Mouse (Mus musculus) brain, adult 10 weeks (tissue): ENCODE results near the gene Rgs13. TPM values are rescaled to one million over a fixed set of nuclear protein-coding genes. Genes with fewer than 3 reads are reported as not detected.

ENCODE experiments used
- polyA plus RNA-seq: library from polyadenylated mRNA; stranded (reverse); fragments of 350-450 nt; fragmentation: Illumina TruSeq; extraction: RNeasy Lipid Tissue Mini Kit (QIAGEN cat#74804); gene quantifications from one replicate; pipeline ENCODE4 v1.2.3, GENCODE M21; 2015; ENCODE audit warnings: low read depth, low replicate concordance

Gene Rgs13
- 0.30 TPM for polyA plus RNA-seq

GRCm38 (mm10) chr1:144177166-144177565 lies at the start of gene Rgs13:
Gene Rgs13, minus strand, starts transcription at chr1:144177372.

Other genes starting within 250 kb of the Rgs13 start
- gene Rgs2, start 173.2 kb downstream of the Rgs13 start, polyA plus RNA-seq: 66.6 TPM
- gene Rgs1, start 71.9 kb upstream of the Rgs13 start, polyA plus RNA-seq: not detected